Mouse (Mus musculus) naive thymus-derived CD4-positive, alpha-beta T cell, adult 5 months (primary cell): ENCODE data around the gene Gcsh. TPM values are rescaled to one million over a fixed set of nuclear protein-coding genes. Genes with fewer than 3 reads are reported as not detected.

ENCODE experiments used
- polyA plus RNA-seq: library from polyadenylated mRNA; unstranded; fragments of 100-300 nt; shearing (Covaris generic); gene quantifications from one replicate; pipeline ENCODE4 v1.2.1, GENCODE M21; 2017

Gcsh gene
- polyA plus RNA-seq: 10.6 TPM

GRCm38 (mm10) chr8:116993095-116993867 lies at the start of gene Gcsh:
TSS of gene Gcsh (minus strand) at chr8:116993537.

DNA sequence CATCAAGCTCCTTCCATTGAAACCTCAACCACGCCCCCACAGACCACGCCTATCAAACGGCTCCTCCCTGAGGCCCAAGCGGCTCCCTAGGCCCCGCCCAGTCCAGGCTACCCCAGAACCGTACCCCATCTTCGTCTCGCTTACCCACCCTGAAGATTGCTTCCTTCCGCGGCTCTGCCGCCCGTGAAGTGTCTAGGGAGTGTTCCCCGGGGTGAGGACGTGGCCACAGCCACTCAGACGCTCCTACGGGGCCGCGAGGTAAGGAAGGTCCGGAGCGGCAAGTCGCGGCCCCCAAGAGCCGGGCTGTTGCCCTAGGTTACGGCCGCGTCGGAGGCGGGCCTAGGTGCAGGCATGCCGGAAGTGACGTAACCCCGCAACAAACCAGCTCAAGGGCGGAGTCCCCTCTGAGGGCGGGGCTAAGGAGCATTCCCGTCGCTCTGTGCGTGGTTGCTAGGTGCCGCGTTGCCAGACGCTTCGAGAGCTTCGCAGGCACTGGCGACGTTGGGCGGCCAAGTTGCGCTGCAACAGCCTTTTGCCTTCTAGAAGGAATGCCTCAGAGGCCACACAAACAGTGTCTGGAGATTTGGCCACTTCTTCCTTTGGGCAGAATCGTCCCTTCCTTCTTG lies 14.6 kb downstream of the Gcsh start, which contains the start of gene 1700030J22Rik:
Gene 1700030J22Rik, minus strand, starts transcription at position 329 of the 626 bp plus-strand sequence.

DNA sequence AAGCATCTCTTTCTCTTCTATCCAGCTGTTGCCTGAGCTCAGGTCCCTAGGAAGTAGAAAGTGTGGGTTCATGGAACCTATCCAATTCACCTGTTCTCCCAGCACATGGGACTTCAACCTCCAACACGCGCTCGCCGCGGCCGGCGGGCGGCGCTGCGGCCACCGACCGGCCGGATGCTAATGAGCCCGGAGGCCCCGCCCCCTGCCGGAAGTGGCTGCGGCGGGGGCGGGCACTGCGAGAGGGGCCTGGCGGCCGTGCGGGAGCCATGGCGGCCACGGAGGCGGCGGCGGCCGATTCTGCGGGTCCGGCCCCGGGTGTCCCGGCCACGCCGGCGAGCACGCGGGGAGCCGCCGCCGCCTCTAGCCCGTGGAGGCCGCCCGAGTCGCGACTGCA lies 50.2 kb downstream of the Gcsh start, which contains the start of gene Atmin:
Gene Atmin, plus strand, starts transcription at position 233 of the 394 bp plus-strand sequence.

Other genes starting within 250 kb of the Gcsh start
- gene Cmc2, start 72.1 kb downstream of the Gcsh start, polyA plus RNA-seq: 12.1 TPM
- gene Cenpn, start 71.8 kb downstream of the Gcsh start, polyA plus RNA-seq: 1.9 TPM
- gene Atmin, start 50.1 kb downstream of the Gcsh start, polyA plus RNA-seq: 16.6 TPM
- gene 1700030J22Rik, start 14.6 kb downstream of the Gcsh start, polyA plus RNA-seq: 0.47 TPM
- 0.06 TPM for gene Pkd1l2, start 88.9 kb upstream of the Gcsh start, polyA plus RNA-seq
- gene Bco1, start 102.3 kb upstream of the Gcsh start, polyA plus RNA-seq: not detected
- 3.2 TPM for gene Gan, start 164.6 kb upstream of the Gcsh start, polyA plus RNA-seq